Mouse (Mus musculus) MEL (cell line): ENCODE results near the gene Camkv.

Experiments
- E2F4 ChIP-seq: IDR thresholded peaks from 2 replicates; pipeline ENCODE4 v1.6.1; 2011; ENCODE audit warnings: low read depth, low read length, improper control_type of control experiment, borderline replicate concordance
- ELF1 ChIP-seq: IDR thresholded peaks from 2 replicates; pipeline ENCODE4 v1.6.1; 2014; ENCODE audit warnings: low read depth, mild to moderate bottlenecking, inconsistent platforms, low read length, improper control_type of control experiment, moderate library complexity
- GATA1 ChIP-seq: IDR thresholded peaks from 2 replicates; pipeline ENCODE4 v1.6.1; 2011; ENCODE audit warnings: low read depth, low read length, improper control_type of control experiment
- MAFK ChIP-seq: IDR thresholded peaks from 2 replicates; pipeline ENCODE4 v1.6.1; 2011; ENCODE audit warnings: low read depth, mild to moderate bottlenecking, low read length, improper control_type of control experiment, borderline replicate concordance
- NRF1 ChIP-seq: IDR thresholded peaks from 2 replicates; pipeline ENCODE4 v1.6.1; 2014; ENCODE audit warnings: low read depth, mild to moderate bottlenecking, inconsistent platforms, low read length, improper control_type of control experiment, moderate library complexity; ENCODE audit not compliant: poor library complexity, insufficient read depth, severe bottlenecking
- POLR2A ChIP-seq, 2 experiments: IDR thresholded peaks; 2 replicates each; pipeline ENCODE4 v1.6.1; 2011 to 2012; ENCODE audit warnings: low read length in 2 of 2, mild to moderate bottlenecking in 2 of 2, control low read depth in 1 of 2, improper control_type of control experiment in 1 of 2, low read depth in 1 of 2, moderate library complexity in 1 of 2; ENCODE audit not compliant: control insufficient read depth in 1 of 2, insufficient read depth in 1 of 2, poor library complexity in 1 of 2
- USF2 ChIP-seq, 2 experiments: IDR thresholded peaks; 2 replicates each; pipeline ENCODE4 v1.6.1; 2011 to 2012; ENCODE audit warnings: improper control_type of control experiment in 2 of 2, low read length in 2 of 2, borderline replicate concordance in 1 of 2, inconsistent platforms in 1 of 2, low read depth in 1 of 2, mild to moderate bottlenecking in 1 of 2; ENCODE audit not compliant: insufficient read depth in 1 of 2

- TF ChIP-seq NRF1 (no peak), ELF1 (no peak), E2F4 (no peak), POLR2A (IDR thresholded peaks at IDR 0.05; ENCODE audit: control insufficient read depth in 1 of 2, insufficient read depth in 1 of 2, low read depth in 1 of 2, low read length in 2 of 2, poor library complexity in 1 of 2) (0 out of 4 replicates have a peak, but pooled peaks of 1 of the 2 experiments have one; percentile 24), GATA1 (no peak), MAFK (no peak), USF2 (IDR thresholded peaks at IDR 0.05; ENCODE audit: borderline replicate concordance in 1 of 2, insufficient read depth in 1 of 2, low read depth in 1 of 2, low read length in 2 of 2) (no peak)
These were observed 48.7 kb downstream of the Camkv start for GRCm38 (mm10) chr9:107984052-107984753.
